Mouse (Mus musculus) neural tube, embryonic 10.5 days (tissue): ENCODE results near the gene Yeats4.

ENCODE experiments used
- DNase-seq: peaks from one replicate; pipeline ENCODE4 v3.0.0-alpha.2; 2017; ENCODE audit warnings: low spot score; ENCODE audit errors: extremely low spot score

Yeats4 gene

DNA sequence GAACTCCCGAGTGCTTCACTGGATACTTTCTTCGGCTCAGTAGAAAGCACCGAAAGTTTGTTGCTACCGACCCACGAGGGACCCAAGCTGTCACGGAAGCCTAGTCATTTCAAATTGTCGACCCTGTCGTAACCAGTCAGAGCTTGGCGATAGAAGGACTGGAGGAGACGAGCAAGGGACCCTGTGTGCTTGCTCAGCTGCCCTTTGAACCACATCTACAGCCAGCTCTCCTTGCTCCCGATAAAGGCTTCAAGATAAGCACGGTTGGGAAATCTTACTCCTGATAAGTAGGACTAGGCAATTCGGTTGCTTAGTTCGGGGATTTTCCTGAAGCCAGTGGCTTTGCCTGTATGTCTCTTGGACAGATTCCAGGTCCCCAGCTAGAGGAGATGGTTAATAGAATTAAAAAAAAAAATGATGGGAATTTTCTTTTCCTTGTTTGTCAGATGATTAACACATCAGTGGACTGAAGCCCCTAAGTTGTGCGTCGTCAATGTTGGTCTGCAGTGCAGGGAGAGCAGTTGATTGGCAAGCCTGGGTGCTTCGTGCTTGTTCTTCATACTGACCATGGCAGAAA is 21.2 kb downstream of the Yeats4 start:
- no peak for DNase-seq

DNA sequence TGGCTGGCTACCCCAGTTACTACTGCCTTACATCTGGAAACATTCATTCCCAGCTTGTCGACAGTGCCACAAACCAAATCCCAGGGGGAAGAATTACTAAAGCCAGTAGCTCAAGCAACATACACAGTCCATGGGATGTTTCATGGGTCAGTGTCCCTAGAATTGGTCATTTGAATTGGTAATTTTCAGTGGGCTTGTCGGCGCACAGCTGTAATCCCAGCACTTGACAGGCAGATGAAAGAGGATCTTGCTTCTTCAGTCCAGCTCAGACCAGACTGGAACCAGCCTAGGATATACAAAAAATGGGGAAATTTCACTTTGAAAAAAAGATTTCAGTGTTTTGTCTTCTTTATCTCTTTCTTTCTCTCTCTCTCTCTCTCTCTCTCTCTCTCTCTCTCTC is 24.6 kb downstream of the Yeats4 start:
- DNase-seq = no peak

DNA sequence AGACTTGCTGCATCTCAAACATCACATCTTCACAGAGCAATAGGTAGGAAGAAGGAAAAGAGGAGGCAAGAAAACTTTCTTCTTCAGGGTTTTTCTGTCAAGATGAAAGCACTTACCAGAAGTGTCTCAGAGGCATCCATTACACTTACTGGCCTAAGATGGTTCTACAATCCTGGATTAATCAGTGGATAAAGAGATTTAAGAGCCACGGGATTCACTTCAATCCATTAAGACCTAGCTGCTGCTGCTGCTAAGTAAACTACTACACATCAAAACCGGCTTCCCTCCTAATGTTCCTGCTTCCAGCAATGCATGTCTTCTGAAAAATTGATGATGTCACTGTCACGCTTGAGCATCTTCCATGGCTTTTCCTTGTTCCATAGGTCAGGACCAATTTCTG is 27.6 kb downstream of the Yeats4 start:
- no peak for DNase-seq

DNA sequence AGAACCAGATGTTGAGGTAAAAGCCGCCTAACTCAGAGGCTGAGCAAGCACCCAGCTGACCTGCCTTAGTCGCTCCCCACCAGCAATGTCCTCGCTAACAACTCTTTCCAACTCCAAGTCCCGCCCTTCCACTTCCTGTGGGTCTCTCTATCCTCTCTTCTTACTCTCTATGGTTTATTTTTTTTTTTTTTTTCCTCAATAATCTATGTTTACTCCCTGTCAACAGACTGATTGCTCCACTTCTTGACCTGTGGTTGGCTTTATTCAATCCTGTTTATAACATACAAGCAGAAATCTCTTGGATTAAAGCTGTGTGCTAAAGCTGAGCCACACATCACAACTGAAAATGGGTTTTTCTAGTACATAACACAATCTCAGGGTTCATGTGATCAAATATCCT is 28.6 kb downstream of the Yeats4 start:
- DNase-seq = no peak

DNA sequence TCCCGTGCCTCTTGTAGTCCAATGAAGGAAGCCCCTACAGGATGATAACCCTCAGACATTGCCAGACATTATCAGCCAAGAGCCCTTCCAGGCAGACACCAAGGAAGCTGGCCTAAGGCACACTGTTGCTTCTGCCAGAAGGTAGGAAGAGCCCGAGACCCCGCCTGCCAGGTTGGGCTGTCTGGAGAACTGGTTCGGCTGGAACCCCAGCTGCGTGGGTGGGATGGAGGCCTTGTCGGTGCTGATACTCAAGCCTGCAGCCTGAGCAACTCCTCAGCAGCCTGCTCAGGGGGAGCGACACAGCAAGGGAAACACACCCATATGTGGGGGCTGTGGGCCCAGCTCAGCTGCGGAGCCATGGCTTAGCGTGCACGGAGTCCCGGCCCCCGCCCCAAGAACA is 29.3 kb downstream of the Yeats4 start:
- DNase-seq = no peak

DNA sequence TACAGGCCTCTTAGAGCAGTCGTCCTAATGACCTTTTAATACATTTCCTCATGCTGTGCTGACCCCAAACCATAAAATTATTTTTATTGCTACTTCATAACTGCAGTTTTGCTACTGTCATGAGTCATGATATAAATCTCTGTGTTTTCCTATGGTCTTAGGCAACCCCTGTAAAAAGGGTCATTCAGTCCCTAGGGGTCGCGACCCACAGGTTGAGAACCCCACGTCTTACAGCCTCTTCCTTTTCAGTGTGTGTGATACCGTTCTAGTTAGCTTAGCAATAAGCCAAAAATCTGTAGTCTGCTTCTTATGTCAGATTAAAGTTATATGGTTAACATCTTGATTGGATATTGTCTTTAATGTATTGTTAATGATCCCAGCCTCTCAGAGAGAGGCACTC is 30.9 kb downstream of the Yeats4 start:
- DNase-seq = no peak

DNA sequence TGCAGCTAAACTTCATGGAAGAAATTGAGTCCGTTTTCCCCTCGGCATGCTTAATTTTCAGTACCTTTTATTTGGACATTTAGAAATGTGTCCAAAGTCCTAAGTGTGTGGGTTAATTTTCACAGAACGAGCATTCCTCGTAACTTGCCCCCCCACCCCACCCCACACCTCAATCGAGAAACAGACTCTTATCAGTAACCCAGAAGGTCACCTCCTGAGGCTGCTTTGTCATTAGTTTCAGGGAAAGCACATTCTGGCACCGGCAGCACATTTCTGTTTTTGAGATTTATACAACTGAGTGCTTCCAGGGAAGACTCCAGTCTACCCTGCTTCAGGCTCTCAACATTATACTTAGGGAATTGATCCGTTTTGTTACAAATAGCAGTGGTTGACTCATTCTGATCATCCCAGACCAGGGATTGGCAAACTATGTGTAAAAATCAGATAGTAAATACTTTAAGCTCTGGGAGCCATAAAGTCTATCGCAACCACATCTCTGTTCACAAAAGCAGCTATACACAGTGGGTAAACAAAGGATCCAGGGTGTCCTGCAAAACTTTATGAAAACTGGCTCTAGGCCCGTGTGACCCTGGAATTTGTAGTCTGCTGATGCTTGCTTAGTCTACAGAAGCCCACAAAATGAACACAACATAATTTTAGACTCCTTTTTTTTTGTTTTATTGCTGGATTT is 38.8 kb downstream of the Yeats4 start:
- DNase-seq = no peak

DNA sequence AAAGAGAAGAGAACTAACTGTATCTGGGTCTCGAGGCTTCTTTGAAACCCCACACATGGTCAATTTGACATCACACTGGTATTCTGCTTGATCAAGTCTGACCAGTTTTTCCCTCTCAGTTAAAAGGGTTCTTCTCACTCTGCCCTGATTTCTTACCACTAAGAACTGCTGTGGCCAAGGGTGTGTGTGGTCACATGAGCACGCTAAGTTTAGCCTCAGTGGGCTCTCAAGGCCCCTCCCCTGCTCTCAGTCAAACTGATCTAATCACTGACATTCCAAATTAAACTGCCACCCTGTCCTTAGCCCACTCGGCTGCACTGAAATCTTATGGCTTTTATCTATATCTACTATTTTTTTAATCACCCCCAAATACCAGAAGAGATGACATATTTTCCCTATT is 43.2 kb downstream of the Yeats4 start:
- no peak for DNase-seq

DNA sequence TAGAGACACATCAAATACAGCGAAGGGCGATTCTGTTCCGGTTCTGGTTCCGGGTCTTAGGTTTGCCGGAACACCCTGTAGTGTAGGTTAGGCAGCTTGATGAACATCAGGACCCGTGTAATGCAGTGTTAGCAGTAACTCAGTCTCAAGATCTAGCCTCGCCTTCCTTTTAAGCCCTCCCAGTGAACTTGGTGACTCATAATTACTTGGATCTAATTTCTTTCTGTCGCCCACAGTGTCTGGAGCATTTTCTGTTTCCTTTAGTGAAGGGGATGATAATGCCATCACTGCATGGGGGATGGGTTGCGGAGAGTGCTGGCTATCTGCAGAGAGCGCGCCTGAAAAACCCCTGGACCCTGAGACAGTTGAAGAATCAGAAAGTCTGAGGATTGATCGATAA is 49.7 kb downstream of the Yeats4 start:
- DNase-seq = no peak

DNA sequence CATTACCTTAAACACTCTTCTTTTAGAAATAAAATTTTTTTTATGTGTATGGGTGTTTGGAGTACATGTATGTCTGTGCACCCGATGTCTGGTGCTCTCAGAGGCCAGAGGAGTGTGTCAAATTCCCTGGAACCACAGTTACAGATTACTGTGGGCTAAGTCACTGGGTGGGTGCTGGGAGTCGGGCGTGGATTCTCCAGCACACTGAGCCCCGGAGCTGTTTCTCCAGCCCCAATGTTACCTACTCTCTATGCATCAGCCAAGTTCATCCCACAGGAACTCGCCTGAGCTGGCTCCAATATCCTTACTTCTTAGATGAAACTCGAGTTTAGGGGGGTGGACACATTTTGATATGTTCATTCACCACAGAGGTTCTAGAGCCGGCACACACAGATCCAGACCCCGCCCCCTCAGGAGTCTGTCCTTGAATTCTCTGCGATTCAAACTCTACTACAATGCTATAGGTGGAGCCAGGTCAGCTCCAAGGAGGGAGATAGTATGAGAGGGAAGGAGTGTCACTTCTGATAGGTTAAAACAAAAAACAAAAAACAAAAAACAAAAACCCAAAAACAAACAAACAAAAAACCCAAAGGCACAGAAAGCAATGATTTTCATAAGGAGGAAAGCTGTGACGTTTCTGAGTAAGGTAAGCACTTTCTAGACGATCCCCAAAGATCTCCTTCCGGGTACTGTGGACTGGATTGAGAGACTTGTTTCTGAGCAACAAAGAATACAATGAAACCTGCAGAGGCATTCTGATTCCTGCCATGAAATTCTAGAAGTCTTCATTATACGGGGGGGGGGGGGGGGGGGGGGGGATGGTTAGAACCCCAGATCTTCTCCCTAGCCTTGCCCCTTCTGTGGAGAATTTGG is 50.5 kb downstream of the Yeats4 start:
- DNase-seq = no peak

DNA sequence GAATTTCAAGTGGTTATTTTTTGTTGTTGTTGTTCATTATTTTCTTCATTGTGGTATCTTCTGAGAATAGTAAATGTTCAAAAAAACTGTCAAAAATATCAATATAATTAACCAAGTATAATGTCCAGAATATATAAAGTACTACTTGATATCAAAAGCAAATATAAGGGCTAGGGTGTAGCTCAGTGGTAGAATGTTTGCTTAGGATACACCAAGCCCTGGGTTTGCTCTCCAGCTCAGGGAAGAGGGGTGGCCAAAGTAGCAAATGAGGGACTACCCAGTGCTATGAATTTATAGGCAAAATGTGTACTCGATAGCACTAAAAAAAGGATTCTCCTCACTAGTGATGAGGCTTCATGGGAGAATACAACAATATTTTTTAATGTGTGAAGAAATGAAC is 51.2 kb downstream of the Yeats4 start:
- DNase-seq = no peak

DNA sequence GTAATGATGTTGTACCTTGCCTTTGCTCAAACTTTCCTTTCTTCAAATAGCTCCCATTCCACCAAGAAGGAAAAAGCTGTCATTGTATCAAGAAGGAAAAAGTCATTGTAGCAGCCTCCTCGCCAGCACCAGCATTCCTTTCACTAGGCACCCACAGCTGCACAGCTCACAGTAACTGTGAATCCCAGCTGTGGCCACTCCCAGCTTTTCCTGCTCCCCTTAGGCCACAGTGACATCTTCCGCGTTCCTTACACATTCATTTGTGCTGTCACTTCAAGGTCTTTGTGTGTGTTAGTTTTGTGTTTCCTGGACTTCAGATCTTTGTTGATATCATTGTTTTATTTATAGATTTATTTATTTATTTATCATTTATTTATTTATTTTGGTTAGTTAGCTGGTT is 52.2 kb downstream of the Yeats4 start:
- no peak for DNase-seq

DNA sequence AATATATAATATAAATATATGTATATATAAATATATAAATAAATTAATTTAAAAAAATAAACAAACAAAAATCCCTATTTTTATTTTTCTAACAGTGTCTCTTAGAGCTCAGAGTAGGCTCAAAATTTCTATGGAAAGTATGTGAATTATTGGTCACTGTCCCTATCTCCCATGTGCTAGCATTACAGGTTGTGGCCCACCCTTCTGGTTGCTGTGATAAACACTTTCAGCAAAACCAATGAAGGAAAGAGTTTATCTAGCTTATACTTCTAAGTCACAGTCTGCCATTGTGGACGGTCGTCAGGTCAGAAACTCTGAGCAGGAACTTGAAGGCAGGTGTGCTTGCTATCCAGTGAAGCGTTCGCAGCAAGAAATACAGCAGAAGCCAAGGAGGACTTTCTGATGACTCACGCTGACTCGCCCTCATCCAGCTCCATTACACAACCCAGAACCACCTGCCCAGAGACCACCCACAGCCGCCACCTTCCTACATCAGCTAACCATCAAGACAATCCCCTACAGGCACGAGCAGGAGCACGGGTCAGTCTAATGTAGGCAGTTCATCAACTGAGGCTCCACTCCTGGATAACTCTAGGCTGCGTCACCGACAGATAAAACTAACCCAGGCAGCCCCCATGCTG is 57.4 kb downstream of the Yeats4 start:
- no peak for DNase-seq
